Mouse (Mus musculus) heart, embryonic 10.5 days (tissue): Measurements from ENCODE around the gene Krt72. TPM values are rescaled to one million over a fixed set of nuclear protein-coding genes. Genes with fewer than 3 reads are reported as not detected.

Experiments
- DNase-seq: peaks from one replicate; pipeline ENCODE4 v3.0.0-alpha.2; 2017; ENCODE audit warnings: low spot score
- H3K27ac ChIP-seq: fragments of 300-500 bp; sonication (generic); 2 replicates; pipeline ENCODE4 v1.5.1; 2016; ENCODE audit warnings: mild to moderate bottlenecking
- H3K27me3 ChIP-seq: fragments of 300-500 bp; sonication (generic); 2 replicates; pipeline ENCODE4 v1.6.1; 2016; ENCODE audit warnings: mild to moderate bottlenecking; ENCODE audit not compliant: poor library complexity, insufficient read depth, severe bottlenecking
- H3K36me3 ChIP-seq: fragments of 300-500 bp; sonication (generic); 2 replicates; pipeline ENCODE4 v1.6.1; 2016; ENCODE audit warnings: mild to moderate bottlenecking, moderate library complexity
- H3K4me1 ChIP-seq: fragments of 300-500 bp; sonication (generic); 2 replicates; pipeline ENCODE4 v1.6.1; 2016; ENCODE audit warnings: mild to moderate bottlenecking
- H3K4me3 ChIP-seq: fragments of 300-500 bp; sonication (generic); 2 replicates; pipeline ENCODE4 v1.5.1; 2016; ENCODE audit warnings: mild to moderate bottlenecking, moderate library complexity
- H3K9me3 ChIP-seq: fragments of 300-500 bp; sonication (generic); 2 replicates; pipeline ENCODE4 v1.6.1; 2016; ENCODE audit warnings: mild to moderate bottlenecking, moderate library complexity
- WGBS: fragments of 180-500 bp; shearing (Covaris S2); methylation state at CpG from one replicate; pipeline ENCODE4 v1.1.7; 2016; 5-methylcytosine and 5-hydroxymethylcytosine counted together
- polyA plus RNA-seq: library from polyadenylated mRNA; unstranded; fragments of >200 nt; fragmentation: Nextera tagmentation; extraction: Ambion mirVana; gene quantifications from 2 replicates; pipeline ENCODE4 v1.2.1, GENCODE M21; 2016

Gene Krt72
- polyA plus RNA-seq, 1 experiment from 2014 or later: not detected

GRCm38 (mm10) chr15:101742711-101743110 is 43.5 kb downstream of the Krt72 start, which contains the start of gene Krt71:
Gene Krt71 (minus strand): TSS chr15:101743109.
- H3K27ac ChIP-seq: no peak within 1 kb of the TSS
- no peaks in the 10 kb centered on the region for H3K36me3 ChIP-seq
- H3K27me3 ChIP-seq: peaks cover 50% of the 10 kb centered on the region
- H3K4me1 ChIP-seq: peaks cover 15% of the 10 kb centered on the region
- no peak for DNase-seq
- no peaks in the 10 kb centered on the region for H3K9me3 ChIP-seq
- WGBS: 52% methylated on average over 14 of the region's 14 CpGs
- H3K4me3 ChIP-seq: no peak within 1 kb of the TSS

- 77% methylated on average over 7 of the region's 7 CpGs for WGBS
- Histone ChIP-seq H3K4me3 (no peak overlapping the region), H3K27ac (no peak overlapping the region), H3K27me3 (peaks cover 72% of the 10 kb centered on the region), H3K9me3 (no peaks in the 10 kb centered on the region), H3K4me1 (no peaks in the 10 kb centered on the region), H3K36me3 (no peaks in the 10 kb centered on the region)
- DNase-seq: no peak
Observed at GRCm38 (mm10) chr15:101737786-101738185, 48.5 kb downstream of the Krt72 start.

GRCm38 (mm10) chr15:101730653-101731052 is 55.6 kb downstream of the Krt72 start:
- H3K27me3 ChIP-seq: peaks cover 20% of the 10 kb centered on the region
- no peaks in the 10 kb centered on the region for H3K9me3 ChIP-seq
- no peaks in the 10 kb centered on the region for H3K4me1 ChIP-seq
- no peak overlapping the region for H3K27ac ChIP-seq
- H3K36me3 ChIP-seq: no peaks in the 10 kb centered on the region
- H3K4me3 ChIP-seq: no peak overlapping the region
- DNase-seq: no peak

Other genes with a start within 250 kb of the Krt72 start
- gene Krt82, start 235.8 kb downstream of the Krt72 start, polyA plus RNA-seq: not detected in 2 replicates
- 0.26 and 0.29 TPM in 2 replicates for gene Krt90, start 223.5 kb downstream of the Krt72 start, polyA plus RNA-seq
- 0.10 TPM in 1 of 2 replicates, not detected in the other for gene Krt75, start 212.6 kb downstream of the Krt72 start, polyA plus RNA-seq
- gene Gm5414, start 158.3 kb downstream of the Krt72 start, polyA plus RNA-seq: not detected in 2 replicates
- not detected in 2 replicates for gene Gm5478, start 139.1 kb downstream of the Krt72 start, polyA plus RNA-seq
- not detected in 2 replicates for gene Krt6b, start 106.2 kb downstream of the Krt72 start, polyA plus RNA-seq
- 0.05 TPM in 1 of 2 replicates, not detected in the other for gene Krt6a, start 92.2 kb downstream of the Krt72 start, polyA plus RNA-seq
- gene Krt5, start 73.6 kb downstream of the Krt72 start, polyA plus RNA-seq: 0.33 and 1.4 TPM in 2 replicates
- gene Krt71, start 43.4 kb downstream of the Krt72 start, polyA plus RNA-seq: not detected in 2 replicates
- not detected in 2 replicates for gene Krt73, start 15.9 kb upstream of the Krt72 start, polyA plus RNA-seq
- not detected in 2 replicates for gene Krt2, start 31.7 kb upstream of the Krt72 start, polyA plus RNA-seq
- gene Krt1, start 64.3 kb upstream of the Krt72 start, polyA plus RNA-seq: 0.30 and 1.0 TPM in 2 replicates
- gene Krt77, start 83.2 kb upstream of the Krt72 start, polyA plus RNA-seq: 0.04 TPM in 1 of 2 replicates, not detected in the other
- gene Krt76, start 106.5 kb upstream of the Krt72 start, polyA plus RNA-seq: not detected in 2 replicates
- 0.09 TPM in 1 of 2 replicates, not detected in the other for gene Krt4, start 138.3 kb upstream of the Krt72 start, polyA plus RNA-seq
- gene Krt79, start 153.9 kb upstream of the Krt72 start, polyA plus RNA-seq: 1.8 TPM in 2 replicates
- gene Krt78, start 167.8 kb upstream of the Krt72 start, polyA plus RNA-seq: not detected in 2 replicates
- 83.2 and 193 TPM in 2 replicates for gene Krt8, start 218.0 kb upstream of the Krt72 start, polyA plus RNA-seq
- gene Krt18, start 241.7 kb upstream of the Krt72 start, polyA plus RNA-seq: 78.5 and 184 TPM in 2 replicates